Mouse (Mus musculus) induced T-regulatory cell, adult 2 months (primary cell): Measurements from ENCODE around the gene Tcirg1.

ENCODE experiments used
- DNase-seq: peaks from one replicate; pipeline ENCODE4 v3.0.0-alpha.2; 2012; ENCODE audit warnings: low read depth

The Tcirg1 gene

GRCm38 (mm10) chr19:3906795-3907786 lies at the start of gene Tcirg1:
Gene Tcirg1, minus strand, starts transcription at chr19:3907133.
- DNase-seq, result peak; percentile 85

- no peak for DNase-seq
These were observed 48.9 kb upstream of the Tcirg1 start for GRCm38 (mm10) chr19:3955804-3956203.

- DNase-seq, result no peak
These were observed 48.1 kb upstream of the Tcirg1 start for GRCm38 (mm10) chr19:3955033-3955432.

- no peak for DNase-seq
These were observed 45.2 kb upstream of the Tcirg1 start for GRCm38 (mm10) chr19:3952099-3952498.

GRCm38 (mm10) chr19:3951461-3951860 lies 44.5 kb upstream of the Tcirg1 start:
- DNase-seq, result no peak

GRCm38 (mm10) chr19:3950331-3950730 lies 43.4 kb upstream of the Tcirg1 start:
- DNase-seq, result no peak

GRCm38 (mm10) chr19:3948546-3948945 lies 41.6 kb upstream of the Tcirg1 start:
- DNase-seq, result no peak

GRCm38 (mm10) chr19:3947813-3948212 lies 40.9 kb upstream of the Tcirg1 start:
- DNase-seq, result no peak

GRCm38 (mm10) chr19:3946715-3947114 lies 39.8 kb upstream of the Tcirg1 start:
- peak; percentile 85 for DNase-seq

GRCm38 (mm10) chr19:3945872-3946564 lies 39.1 kb upstream of the Tcirg1 start:
- DNase-seq, result peak; percentile 81

- peak; percentile 85 for DNase-seq
These were observed 36.2 kb upstream of the Tcirg1 start for GRCm38 (mm10) chr19:3942986-3943735.

- no peak for DNase-seq
These were observed 35.4 kb upstream of the Tcirg1 start for GRCm38 (mm10) chr19:3942315-3942714.

- peak; percentile 78 for DNase-seq
These were observed 29.2 kb upstream of the Tcirg1 start for GRCm38 (mm10) chr19:3935896-3936850.

GRCm38 (mm10) chr19:3935032-3935895 lies 28.3 kb upstream of the Tcirg1 start, which contains the start of gene Unc93b1:
Gene Unc93b1, plus strand, starts transcription at chr19:3935186.
- DNase-seq, result peak; percentile 78

GRCm38 (mm10) chr19:3931716-3932115 lies 24.8 kb upstream of the Tcirg1 start:
- DNase-seq, result no peak

GRCm38 (mm10) chr19:3930262-3931057 lies 23.5 kb upstream of the Tcirg1 start:
- DNase-seq, result no peak

- DNase-seq, result no peak
These were observed 22.4 kb upstream of the Tcirg1 start, which contains the start of gene Aldh3b1 for GRCm38 (mm10) chr19:3929211-3929941. Gene Aldh3b1, minus strand, starts transcription at chr19:3929808.

GRCm38 (mm10) chr19:3928779-3929178 lies 21.8 kb upstream of the Tcirg1 start:
- no peak for DNase-seq
